Mouse (Mus musculus): ENCODE measurements at regions not wholly inside any gene's neighbourhood (a gene's known extent, or its start where the extent isn't known, plus 50 kb on each side); places are given as distances from the start of the nearest gene placed in this dataset.

GRCm38 (mm10) chr9:51396801-51397200 lies 68.1 kb upstream of the 1810046K07Rik start:
- TF ChIP-seq NRF1 (IDR thresholded peaks at IDR 0.05; ENCODE audit: low read depth, low read length) (no peak), MAX (IDR thresholded peaks at IDR 0.05; ENCODE audit: low read length) (no peak), JUN (IDR thresholded peaks at IDR 0.05; ENCODE audit: insufficient read depth, low read depth, low read length) (no peak), CTCF (conservative IDR thresholded peaks at IDR 0.05 in 1 of 2, IDR thresholded peaks at IDR 0.05 in 1 of 2; ENCODE audit: low read depth in 2 of 2, low read length in 2 of 2) (no peak)
